Mouse (Mus musculus) midbrain, embryonic 14.5 days (tissue): Measurements from ENCODE around the gene 4931428F04Rik. TPM values are rescaled to one million over a fixed set of nuclear protein-coding genes. Genes with fewer than 3 reads are reported as not detected.

Experiments
- ATAC-seq: fragments of 200-750 bp; cut with Nextera tagmentation; 2 replicates; pipeline ENCODE4 v1.8.0; 2017; ENCODE audit warnings: moderate number of reproducible peaks, moderate library complexity; ENCODE audit not compliant: low FRiP score, low TSS enrichment
- DNase-seq: peaks from one replicate; pipeline ENCODE4 v3.0.0-alpha.2; 2015
- H3K27ac ChIP-seq: fragments of 300-500 bp; sonication (generic); replicated peaks from 2 replicates; pipeline ENCODE4 v1.5.1; 2014; ENCODE audit warnings: mild to moderate bottlenecking, low read depth, low read length, moderate library complexity
- H3K27me3 ChIP-seq: fragments of 300-500 bp; sonication (generic); 2 replicates; pipeline ENCODE4 v1.6.1; 2014; ENCODE audit warnings: low read length, control low read depth, mixed read lengths; ENCODE audit not compliant: control insufficient read depth, insufficient read depth
- H3K36me3 ChIP-seq: fragments of 300-500 bp; sonication (generic); 2 replicates; pipeline ENCODE4 v1.6.1; 2014; ENCODE audit warnings: low read length, control low read depth; ENCODE audit not compliant: control insufficient read depth, insufficient read depth
- H3K4me1 ChIP-seq: fragments of 300-500 bp; sonication (generic); 2 replicates; pipeline ENCODE4 v1.6.1; 2014; ENCODE audit warnings: mild to moderate bottlenecking, antibody characterized with exemption, low read length, control low read depth; ENCODE audit not compliant: control insufficient read depth, insufficient read depth
- H3K4me2 ChIP-seq: fragments of 300-500 bp; sonication (generic); 2 replicates; pipeline ENCODE4 v1.6.1; 2014; ENCODE audit warnings: mild to moderate bottlenecking, low read length, moderate library complexity
- H3K4me3 ChIP-seq: fragments of 300-500 bp; sonication (generic); replicated peaks from 2 replicates; pipeline ENCODE4 v1.5.1; 2014; ENCODE audit warnings: low read depth, low read length
- H3K9ac ChIP-seq: fragments of 300-500 bp; sonication (generic); replicated peaks from 2 replicates; pipeline ENCODE4 v1.6.1; 2014; ENCODE audit warnings: mild to moderate bottlenecking, low read length, moderate library complexity
- H3K9me3 ChIP-seq: fragments of 300-500 bp; sonication (generic); 2 replicates; pipeline ENCODE4 v1.6.1; 2016; ENCODE audit warnings: low read length, control low read depth, mixed read lengths; ENCODE audit not compliant: control insufficient read depth
- whole genome bisulfite sequencing: fragments of 180-500 bp; shearing (Covaris S2); extraction: QIAGEN DNeasy Blood & Tissue Kit; methylation state at CpG from one replicate; pipeline ENCODE4 v1.1.7; 2014; 5-methylcytosine and 5-hydroxymethylcytosine counted together
- polyA plus RNA-seq: library from polyadenylated mRNA; unstranded; fragments of >200 nt; fragmentation: Nextera tagmentation; extraction: Ambion mirVana; gene quantifications from 2 replicates; pipeline ENCODE4 v1.2.1, GENCODE M21; 2014

The 4931428F04Rik gene
- polyA plus RNA-seq, 1 experiment from 2014 or later: 98.8 TPM

GRCm38 (mm10) chr8:105258911-105259720 is 30.5 kb downstream of the 4931428F04Rik start:
- H3K9me3 ChIP-seq: no peaks in the 10 kb centered on the region
- ATAC-seq (peak; percentile 38; the same call in 1 of the 2 replicates), DNase-seq (peak; percentile 69)
- WGBS: 1% methylated on average over 55 of the region's 55 CpGs
- H3K27ac ChIP-seq: no peak overlapping the region
- peak overlapping the region; percentile 37 for H3K4me3 ChIP-seq
- H3K4me1 ChIP-seq: peaks cover 14% of the 10 kb centered on the region
- peaks cover 77% of the 10 kb centered on the region for H3K27me3 ChIP-seq
- peak overlapping the region; percentile 70 for H3K4me2 ChIP-seq
- H3K36me3 ChIP-seq: no peaks in the 10 kb centered on the region
- peak overlapping the region; percentile 37; the same call in 1 of the 2 replicates for H3K9ac ChIP-seq

- H3K4me3 ChIP-seq: no peak overlapping the region
- no peak overlapping the region for H3K27ac ChIP-seq
- H3K4me1 ChIP-seq: peaks cover 19% of the 10 kb centered on the region
- DNase-seq (no peak), ATAC-seq (no peak)
- no peaks in the 10 kb centered on the region for H3K9me3 ChIP-seq
- WGBS: 70% methylated on average over 7 of the region's 7 CpGs
- H3K9ac ChIP-seq: no peak overlapping the region
- H3K36me3 ChIP-seq: 0 out of 2 replicates have a peak, but pooled peaks cover 4% of the 10 kb centered on the region
- no peak overlapping the region for H3K4me2 ChIP-seq
- peaks cover 61% of the 10 kb centered on the region for H3K27me3 ChIP-seq
Measured at GRCm38 (mm10) chr8:105257318-105258114, 32.1 kb downstream of the 4931428F04Rik start.

GRCm38 (mm10) chr8:105254966-105255350 is 34.7 kb downstream of the 4931428F04Rik start, which contains the start of gene B3gnt9:
Gene B3gnt9, minus strand, starts transcription at chr8:105255153.
- peaks cover 38% of the 10 kb centered on the region for H3K27me3 ChIP-seq
- H3K4me2 ChIP-seq: peak within 1 kb of the TSS; percentile 99
- 0 out of 2 replicates have a peak within 1 kb of the TSS, but pooled peaks have one; percentile 14 for H3K27ac ChIP-seq
- peak within 1 kb of the TSS; percentile 49 for H3K4me3 ChIP-seq
- DNase-seq (no peak), ATAC-seq (0 out of 2 replicates have a peak, but pooled peaks have one; percentile 3)
- WGBS: 2% methylated on average over 14 of the region's 14 CpGs
- peak within 1 kb of the TSS; percentile 48 for H3K9ac ChIP-seq
- H3K36me3 ChIP-seq: peaks cover 27% of the 10 kb centered on the region
- no peaks in the 10 kb centered on the region for H3K9me3 ChIP-seq
- peaks cover 19% of the 10 kb centered on the region for H3K4me1 ChIP-seq

GRCm38 (mm10) chr8:105254152-105254965 is 35.3 kb downstream of the 4931428F04Rik start:
- ATAC-seq (peak; percentile 82), DNase-seq (peak; percentile 94)
- H3K27me3 ChIP-seq: peaks cover 34% of the 10 kb centered on the region
- peak overlapping the region; percentile 99 for H3K4me2 ChIP-seq
- H3K9ac ChIP-seq: peak overlapping the region; percentile 48
- H3K9me3 ChIP-seq: no peaks in the 10 kb centered on the region
- H3K36me3 ChIP-seq: peaks cover 33% of the 10 kb centered on the region
- 0 out of 2 replicates have a peak overlapping the region, but pooled peaks have one; percentile 14 for H3K27ac ChIP-seq
- under 1% methylated on average over 74 of the region's 74 CpGs for WGBS
- H3K4me3 ChIP-seq: peak overlapping the region; percentile 49
- H3K4me1 ChIP-seq: peaks cover 17% of the 10 kb centered on the region

GRCm38 (mm10) chr8:105253766-105254151 is 35.9 kb downstream of the 4931428F04Rik start:
- ATAC-seq (peak; percentile 7; the same call in 1 of the 2 replicates), DNase-seq (no peak)
- Histone ChIP-seq H3K9ac (peak overlapping the region; percentile 48), H3K4me1 (peaks cover 11% of the 10 kb centered on the region), H3K4me2 (peak overlapping the region; percentile 99), H3K27ac (no peak overlapping the region), H3K9me3 (no peaks in the 10 kb centered on the region), H3K27me3 (peaks cover 28% of the 10 kb centered on the region), H3K4me3 (peak overlapping the region; percentile 49), H3K36me3 (peaks cover 39% of the 10 kb centered on the region)
- WGBS: 32% methylated on average over 20 of the region's 20 CpGs

GRCm38 (mm10) chr8:105252680-105253537 is 36.8 kb downstream of the 4931428F04Rik start:
- Histone ChIP-seq H3K27me3 (peaks cover 20% of the 10 kb centered on the region), H3K4me2 (no peak overlapping the region), H3K9me3 (no peaks in the 10 kb centered on the region), H3K4me3 (no peak overlapping the region), H3K4me1 (peaks cover 11% of the 10 kb centered on the region), H3K27ac (no peak overlapping the region), H3K36me3 (peaks cover 47% of the 10 kb centered on the region), H3K9ac (no peak overlapping the region; the same call in 1 of the 2 replicates)
- WGBS: 91% methylated on average over 10 of the region's 10 CpGs
- DNase-seq (no peak), ATAC-seq (no peak)

- Histone ChIP-seq H3K9ac (no peak overlapping the region), H3K4me1 (peaks cover 11% of the 10 kb centered on the region), H3K27me3 (peaks cover 13% of the 10 kb centered on the region), H3K27ac (no peak overlapping the region), H3K9me3 (no peaks in the 10 kb centered on the region), H3K4me3 (no peak overlapping the region), H3K4me2 (no peak overlapping the region), H3K36me3 (peaks cover 54% of the 10 kb centered on the region)
- DNase-seq (no peak), ATAC-seq (no peak)
- whole genome bisulfite sequencing: 92% methylated on average over 6 of the region's 6 CpGs
Measured at GRCm38 (mm10) chr8:105251954-105252353, 37.7 kb downstream of the 4931428F04Rik start.
